Mouse (Mus musculus) neural tube, embryonic 13.5 days (tissue): Measurements from ENCODE around the gene Speg. TPM values are rescaled to one million over a fixed set of nuclear protein-coding genes. Genes with fewer than 3 reads are reported as not detected.

Source experiments
- ATAC-seq: fragments of 200-750 bp; cut with Nextera tagmentation; 2 replicates; pipeline ENCODE4 v1.8.0; 2017; ENCODE audit warnings: low read depth, mild to moderate bottlenecking, moderate TSS enrichment, moderate library complexity
- H3K27ac ChIP-seq: fragments of 300-500 bp; sonication (generic); replicated peaks from 2 replicates; pipeline ENCODE4 v1.5.1; 2015; ENCODE audit warnings: moderate library complexity, mild to moderate bottlenecking, inconsistent platforms
- H3K27me3 ChIP-seq: fragments of 300-500 bp; sonication (generic); 2 replicates; pipeline ENCODE4 v1.6.1; 2015; ENCODE audit warnings: mild to moderate bottlenecking, inconsistent platforms
- H3K36me3 ChIP-seq: fragments of 300-500 bp; sonication (generic); 2 replicates; pipeline ENCODE4 v1.6.1; 2015; ENCODE audit warnings: mild to moderate bottlenecking, inconsistent platforms
- H3K4me1 ChIP-seq: fragments of 300-500 bp; sonication (generic); replicated peaks from 2 replicates; pipeline ENCODE4 v1.6.1; 2015; ENCODE audit warnings: inconsistent platforms
- H3K4me2 ChIP-seq: fragments of 300-500 bp; sonication (generic); 2 replicates; pipeline ENCODE4 v1.6.1; 2015; ENCODE audit warnings: inconsistent platforms, mild to moderate bottlenecking, moderate library complexity
- H3K4me3 ChIP-seq: fragments of 300-500 bp; sonication (generic); 2 replicates; pipeline ENCODE4 v1.5.1; 2015; ENCODE audit warnings: mild to moderate bottlenecking, inconsistent platforms
- H3K9ac ChIP-seq: fragments of 300-500 bp; sonication (generic); 2 replicates; pipeline ENCODE4 v1.6.1; 2015; ENCODE audit warnings: moderate library complexity, mild to moderate bottlenecking, inconsistent platforms
- H3K9me3 ChIP-seq: fragments of 300-500 bp; sonication (generic); 2 replicates; pipeline ENCODE4 v1.6.1; 2016; ENCODE audit warnings: inconsistent platforms
- WGBS: fragments of 180-500 bp; shearing (Covaris S2); methylation state at CpG from one replicate; pipeline ENCODE4 v1.1.7; 2015; 5-methylcytosine and 5-hydroxymethylcytosine counted together
- polyA plus RNA-seq: library from polyadenylated mRNA; unstranded; fragments of >200 nt; fragmentation: Nextera tagmentation; extraction: Ambion mirVana; gene quantifications from 2 replicates; pipeline ENCODE4 v1.2.1, GENCODE M21; 2015

The Speg gene
- polyA plus RNA-seq, 1 experiment from 2014 or later = 21.4 TPM

DNA sequence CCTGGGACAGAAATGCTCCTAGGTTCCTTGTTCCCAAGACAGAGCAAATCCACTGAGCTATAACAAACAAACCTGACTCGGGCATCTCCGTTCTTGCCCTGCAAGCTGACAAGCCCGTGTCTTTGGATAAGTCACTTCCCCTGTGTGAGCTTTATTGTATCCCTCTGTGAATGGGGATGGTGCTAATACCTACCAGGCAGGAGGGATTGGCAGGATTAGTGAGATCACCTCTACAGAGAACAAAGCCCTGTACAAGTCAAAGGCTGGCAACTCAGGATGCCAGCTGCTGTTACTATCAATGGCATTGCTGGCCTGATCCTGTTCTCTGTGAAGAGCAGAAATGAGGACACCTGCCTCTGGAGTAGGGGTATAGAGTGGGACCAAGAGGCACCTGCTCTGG, 30.4 kb downstream of the Speg start:
- no peak for ATAC-seq
- Histone ChIP-seq H3K36me3 (peaks cover 65% of the 10 kb centered on the region), H3K9ac (no peak overlapping the region), H3K9me3 (no peaks in the 10 kb centered on the region), H3K4me3 (no peak overlapping the region), H3K4me2 (no peak overlapping the region), H3K27me3 (no peaks in the 10 kb centered on the region), H3K4me1 (peaks cover 5% of the 10 kb centered on the region), H3K27ac (no peak overlapping the region)
- 86% methylated on average over 3 of the region's 3 CpGs for WGBS

DNA sequence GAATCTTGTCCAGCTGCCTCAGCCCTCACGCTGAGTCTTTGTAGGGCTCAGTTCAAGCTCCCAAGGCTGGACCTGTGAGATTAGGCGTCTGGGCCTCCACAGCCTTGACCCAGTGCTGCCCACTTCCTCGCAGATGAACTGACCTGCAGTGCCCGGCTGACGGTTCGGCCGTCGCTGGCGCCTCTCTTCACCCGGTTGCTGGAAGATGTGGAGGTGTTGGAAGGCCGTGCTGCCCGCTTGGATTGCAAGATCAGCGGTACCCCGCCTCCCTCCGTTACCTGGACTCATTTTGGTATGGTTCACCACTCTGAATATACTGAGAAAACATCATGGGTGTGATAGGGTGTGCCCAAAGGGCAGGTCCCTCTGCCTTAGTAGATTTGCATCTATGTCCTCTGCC, 31.1 kb downstream of the Speg start:
- Histone ChIP-seq H3K27ac (no peak overlapping the region), H3K9me3 (no peaks in the 10 kb centered on the region), H3K9ac (no peak overlapping the region), H3K4me3 (no peak overlapping the region), H3K27me3 (no peaks in the 10 kb centered on the region), H3K4me1 (peaks cover 6% of the 10 kb centered on the region), H3K4me2 (no peak overlapping the region), H3K36me3 (peaks cover 62% of the 10 kb centered on the region)
- 93% methylated on average over 15 of the region's 15 CpGs for WGBS
- no peak for ATAC-seq

DNA sequence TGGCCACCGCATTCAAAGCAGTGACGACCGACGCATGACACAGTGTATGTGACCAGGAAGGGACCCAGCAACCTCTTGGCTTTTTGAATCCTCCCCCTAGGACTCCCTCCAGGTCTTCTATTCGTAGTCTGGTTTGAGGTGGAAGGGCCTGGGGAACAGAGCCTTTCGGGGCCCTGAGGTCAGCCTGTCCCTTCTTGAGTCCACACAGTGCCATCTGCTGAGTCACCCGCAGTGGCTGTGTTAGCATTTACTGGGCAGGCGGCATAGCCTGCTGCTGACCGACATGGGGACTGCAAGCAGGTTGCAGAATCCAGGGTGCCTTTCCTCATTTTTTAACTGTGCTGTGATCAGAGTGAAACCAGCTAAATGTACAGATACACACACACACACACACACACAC, 32.0 kb downstream of the Speg start:
- no peak overlapping the region for H3K9ac ChIP-seq
- 93% methylated on average over 9 of the region's 9 CpGs for WGBS
- H3K4me1 ChIP-seq = peaks cover 6% of the 10 kb centered on the region
- H3K4me2 ChIP-seq = no peak overlapping the region
- no peak overlapping the region for H3K4me3 ChIP-seq
- H3K36me3 ChIP-seq = peaks cover 55% of the 10 kb centered on the region
- no peak overlapping the region for H3K27ac ChIP-seq
- H3K27me3 ChIP-seq = no peaks in the 10 kb centered on the region
- no peak for ATAC-seq
- H3K9me3 ChIP-seq = no peaks in the 10 kb centered on the region

DNA sequence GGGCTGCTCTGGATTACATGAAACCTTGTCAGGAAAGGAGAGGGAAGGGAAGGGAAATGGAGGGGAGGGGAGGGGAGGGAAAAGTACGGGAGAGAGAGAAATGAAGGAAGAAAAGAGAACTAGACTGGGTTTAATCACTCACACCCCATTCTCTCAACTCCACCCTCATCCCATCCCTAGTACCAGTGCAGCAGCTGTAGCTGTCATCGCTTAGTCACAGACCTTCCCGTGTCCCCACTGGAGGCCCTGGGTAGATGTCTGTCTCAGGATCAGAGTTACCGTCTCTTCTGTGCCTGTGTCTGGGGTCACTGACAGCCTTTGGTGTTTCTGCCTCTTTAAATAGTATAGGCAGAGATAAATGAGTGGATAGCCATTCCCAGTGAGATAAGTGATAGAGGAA, 33.1 kb downstream of the Speg start:
- no peak overlapping the region for H3K4me2 ChIP-seq
- peaks cover 43% of the 10 kb centered on the region for H3K36me3 ChIP-seq
- no peak overlapping the region for H3K4me3 ChIP-seq
- no peak overlapping the region for H3K9ac ChIP-seq
- ATAC-seq = no peak
- 87% methylated on average over 4 of the region's 4 CpGs for WGBS
- no peak overlapping the region for H3K27ac ChIP-seq
- no peaks in the 10 kb centered on the region for H3K27me3 ChIP-seq
- H3K9me3 ChIP-seq = no peaks in the 10 kb centered on the region
- peaks cover 11% of the 10 kb centered on the region for H3K4me1 ChIP-seq

DNA sequence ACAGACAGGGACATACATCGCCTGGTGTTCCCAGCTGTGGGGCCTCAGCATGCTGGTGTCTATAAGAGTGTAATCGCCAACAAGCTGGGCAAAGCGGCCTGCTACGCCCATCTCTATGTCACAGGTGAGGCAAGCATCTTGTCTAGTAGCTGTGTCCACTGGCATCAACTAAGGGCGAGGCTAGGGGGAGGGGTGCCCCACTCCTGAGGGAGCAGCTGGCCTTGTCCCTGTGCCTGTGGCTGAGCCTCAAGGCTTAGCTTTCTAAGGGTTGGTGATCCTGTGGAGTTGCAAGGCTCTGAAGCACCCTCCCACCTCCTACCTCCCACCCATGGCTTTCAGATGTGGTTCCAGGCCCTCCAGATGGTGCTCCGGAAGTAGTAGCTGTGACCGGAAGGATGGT, 34.9 kb downstream of the Speg start:
- no peaks in the 10 kb centered on the region for H3K27me3 ChIP-seq
- no peak overlapping the region for H3K4me3 ChIP-seq
- peaks cover 16% of the 10 kb centered on the region for H3K4me1 ChIP-seq
- H3K27ac ChIP-seq = no peak overlapping the region
- peaks cover 43% of the 10 kb centered on the region for H3K36me3 ChIP-seq
- ATAC-seq = no peak
- H3K4me2 ChIP-seq = no peak overlapping the region
- WGBS = 93% methylated on average over 7 of the region's 7 CpGs
- no peak overlapping the region for H3K9ac ChIP-seq
- no peaks in the 10 kb centered on the region for H3K9me3 ChIP-seq

DNA sequence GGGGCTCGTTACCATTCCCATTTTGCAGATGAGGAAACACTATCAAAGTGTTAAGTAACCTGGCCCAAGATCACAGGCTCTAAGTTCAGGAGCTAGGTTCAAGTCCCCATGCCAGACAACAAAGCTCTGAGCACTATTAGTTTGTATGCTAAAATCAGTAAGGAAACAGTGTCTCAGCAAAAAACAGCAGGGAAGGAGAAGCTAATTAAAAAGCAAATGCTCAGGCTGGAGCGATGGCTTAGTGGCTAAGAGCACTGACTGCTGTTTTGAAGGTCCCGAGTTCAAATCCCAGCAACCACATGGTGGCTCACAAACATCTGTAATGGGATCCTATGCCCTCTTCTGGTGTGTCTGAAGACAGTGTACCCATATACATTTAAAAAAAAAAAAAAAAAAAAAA, 37.1 kb downstream of the Speg start:
- Histone ChIP-seq H3K9me3 (no peaks in the 10 kb centered on the region), H3K4me2 (no peak overlapping the region), H3K4me3 (no peak overlapping the region), H3K27me3 (no peaks in the 10 kb centered on the region), H3K4me1 (peaks cover 16% of the 10 kb centered on the region), H3K36me3 (peaks cover 41% of the 10 kb centered on the region), H3K27ac (no peak overlapping the region), H3K9ac (no peak overlapping the region)
- WGBS = 91% methylated on average over 3 of the region's 3 CpGs
- ATAC-seq = no peak

DNA sequence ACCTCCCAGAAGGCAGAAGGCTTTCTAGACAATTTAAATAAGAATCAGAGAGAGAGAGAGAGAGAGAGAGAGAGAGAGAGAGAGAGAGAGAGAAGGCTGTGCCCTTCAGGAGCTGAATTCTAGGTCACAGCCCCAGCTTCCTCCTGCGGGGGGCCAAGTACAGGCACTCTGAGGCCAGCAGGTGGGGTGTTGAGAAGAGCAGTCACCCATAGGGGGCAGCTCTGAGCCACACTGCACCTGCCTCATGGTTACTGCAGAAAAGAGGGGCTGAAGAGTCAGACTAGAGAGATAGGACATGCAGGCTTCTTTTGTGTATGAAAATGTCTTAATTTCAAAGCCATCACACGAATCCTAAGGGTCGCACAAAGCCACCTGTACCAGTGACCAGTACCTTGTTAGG, 38.7 kb downstream of the Speg start:
- H3K4me2 ChIP-seq = no peak overlapping the region
- no peak for ATAC-seq
- H3K36me3 ChIP-seq = peaks cover 46% of the 10 kb centered on the region
- peaks cover 16% of the 10 kb centered on the region for H3K4me1 ChIP-seq
- H3K9me3 ChIP-seq = no peaks in the 10 kb centered on the region
- no peak overlapping the region for H3K4me3 ChIP-seq
- peaks cover 4% of the 10 kb centered on the region for H3K27me3 ChIP-seq
- 58% methylated on average over 3 of the region's 3 CpGs for WGBS
- H3K9ac ChIP-seq = no peak overlapping the region
- H3K27ac ChIP-seq = no peak overlapping the region

DNA sequence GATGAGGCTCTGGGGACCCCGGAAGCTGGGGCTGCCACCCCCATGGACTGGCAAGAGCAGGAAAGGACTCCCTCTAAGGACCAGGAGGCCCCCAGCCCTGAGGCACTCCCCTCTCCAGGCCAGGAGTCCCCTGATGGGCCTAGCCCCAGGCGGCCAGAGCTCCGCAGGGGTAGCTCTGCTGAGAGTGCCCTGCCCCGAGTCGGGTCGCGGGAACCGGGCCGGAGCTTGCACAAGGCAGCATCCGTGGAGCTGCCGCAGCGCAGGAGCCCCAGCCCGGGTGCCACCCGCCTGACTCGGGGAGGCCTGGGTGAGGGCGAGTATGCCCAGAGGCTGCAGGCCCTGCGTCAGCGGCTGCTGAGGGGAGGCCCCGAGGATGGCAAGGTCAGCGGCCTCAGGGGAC, 46.7 kb downstream of the Speg start:
- Histone ChIP-seq H3K4me1 (peaks cover 28% of the 10 kb centered on the region), H3K27ac (no peak overlapping the region), H3K36me3 (peaks cover 17% of the 10 kb centered on the region; the same call in 1 of the 2 replicates), H3K27me3 (peaks cover 65% of the 10 kb centered on the region), H3K4me3 (peak overlapping the region; percentile 35; the same call in 1 of the 2 replicates), H3K9ac (peak overlapping the region; percentile 66), H3K4me2 (peak overlapping the region; percentile 60), H3K9me3 (no peaks in the 10 kb centered on the region)
- ATAC-seq = no peak
- WGBS = 6% methylated on average over 20 of the region's 20 CpGs

DNA sequence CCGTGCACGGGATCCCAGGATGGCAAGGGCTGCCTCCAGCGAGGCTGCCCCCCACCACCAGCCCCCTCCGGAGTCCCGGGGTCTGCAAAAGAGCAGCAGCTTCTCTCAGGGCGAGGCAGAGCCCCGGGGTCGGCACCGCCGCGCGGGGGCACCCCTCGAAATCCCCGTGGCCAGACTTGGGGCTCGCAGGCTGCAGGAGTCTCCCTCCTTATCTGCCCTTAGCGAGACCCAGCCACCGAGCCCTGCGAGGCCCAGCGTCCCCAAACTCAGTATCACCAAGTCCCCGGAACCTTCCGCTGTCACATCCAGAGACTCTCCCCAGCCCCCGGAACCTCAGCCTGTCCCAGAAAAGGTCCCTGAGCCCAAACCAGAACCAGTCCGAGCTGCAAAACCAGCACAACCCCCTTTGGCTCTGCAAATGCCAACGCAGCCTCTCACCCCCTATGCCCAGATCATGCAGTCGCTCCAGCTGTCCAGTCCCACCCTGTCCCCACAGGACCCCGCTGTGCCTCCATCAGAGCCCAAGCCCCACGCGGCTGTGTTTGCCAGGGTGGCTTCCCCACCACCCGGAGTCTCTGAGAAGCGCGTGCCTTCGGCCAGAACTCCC, 47.2 kb downstream of the Speg start:
- Histone ChIP-seq H3K36me3 (peaks cover 15% of the 10 kb centered on the region; the same call in 1 of the 2 replicates), H3K27ac (no peak overlapping the region), H3K9me3 (no peaks in the 10 kb centered on the region), H3K4me2 (peak overlapping the region; percentile 60), H3K27me3 (peaks cover 65% of the 10 kb centered on the region), H3K4me1 (peaks cover 28% of the 10 kb centered on the region), H3K4me3 (peak overlapping the region; percentile 35), H3K9ac (peak overlapping the region; percentile 66)
- 6% methylated on average over 32 of the region's 32 CpGs for WGBS
- no peak for ATAC-seq

DNA sequence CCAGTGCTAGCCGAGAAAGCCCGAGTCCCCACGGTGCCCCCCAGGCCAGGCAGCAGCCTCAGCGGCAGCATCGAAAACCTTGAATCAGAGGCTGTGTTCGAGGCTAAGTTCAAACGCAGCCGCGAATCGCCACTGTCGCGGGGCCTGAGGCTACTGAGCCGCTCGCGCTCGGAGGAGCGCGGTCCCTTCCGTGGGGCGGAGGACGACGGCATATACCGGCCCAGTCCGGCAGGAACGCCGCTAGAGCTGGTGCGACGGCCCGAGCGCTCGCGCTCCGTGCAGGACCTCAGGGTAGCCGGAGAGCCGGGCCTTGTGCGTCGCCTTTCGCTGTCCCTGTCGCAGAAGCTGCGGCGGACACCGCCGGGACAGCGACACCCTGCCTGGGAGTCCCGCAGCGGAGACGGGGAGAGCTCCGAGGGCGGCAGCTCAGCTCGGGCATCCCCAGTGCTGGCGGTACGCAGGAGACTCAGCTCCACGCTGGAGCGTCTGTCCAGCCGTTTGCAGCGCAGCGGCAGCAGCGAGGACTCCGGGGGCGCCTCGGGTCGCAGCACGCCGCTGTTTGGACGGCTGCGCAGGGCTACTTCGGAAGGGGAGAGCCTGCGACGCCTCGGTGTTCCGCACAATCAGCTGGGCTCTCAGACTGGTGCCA, 47.9 kb downstream of the Speg start:
- H3K9me3 ChIP-seq = no peaks in the 10 kb centered on the region
- WGBS = 1% methylated on average over 71 of the region's 71 CpGs
- ATAC-seq = peak; percentile 26; the same call in 1 of the 2 replicates
- peak overlapping the region; percentile 66 for H3K9ac ChIP-seq
- peaks cover 65% of the 10 kb centered on the region for H3K27me3 ChIP-seq
- H3K4me3 ChIP-seq = peak overlapping the region; percentile 35
- peaks cover 28% of the 10 kb centered on the region for H3K4me1 ChIP-seq
- peaks cover 9% of the 10 kb centered on the region; the same call in 1 of the 2 replicates for H3K36me3 ChIP-seq
- peak overlapping the region; percentile 60 for H3K4me2 ChIP-seq
- H3K27ac ChIP-seq = no peak overlapping the region

DNA sequence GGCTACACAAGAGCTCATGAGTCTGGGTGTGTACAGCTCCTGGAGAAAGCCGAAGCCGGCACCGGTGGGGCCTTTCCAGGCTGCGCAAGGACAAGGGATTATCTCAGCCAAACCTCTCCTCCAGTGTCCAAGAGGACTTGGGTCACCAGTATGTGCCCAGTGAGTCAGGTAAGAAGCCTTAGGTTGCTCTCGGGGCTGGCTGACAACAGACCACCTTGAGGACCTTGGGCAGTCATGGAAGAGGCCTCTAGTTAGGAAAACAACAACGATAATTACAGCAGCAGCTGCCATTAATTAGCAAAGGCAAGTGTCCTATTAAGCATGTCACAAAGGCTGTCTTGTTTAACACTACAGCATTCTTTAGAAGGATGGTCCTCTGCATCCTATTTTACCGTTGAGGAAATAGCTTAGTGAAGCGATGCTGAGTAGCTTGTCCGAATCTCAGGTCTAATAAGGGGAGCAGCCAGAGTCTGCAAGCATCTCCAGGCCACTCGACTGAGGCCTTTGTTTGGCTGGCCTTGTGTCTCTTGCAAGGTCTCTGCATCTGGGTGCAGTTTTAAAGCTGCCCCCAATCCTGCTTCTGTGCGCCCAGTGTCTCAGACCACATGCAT, 48.8 kb downstream of the Speg start:
- WGBS = 55% methylated on average over 11 of the region's 11 CpGs
- H3K36me3 ChIP-seq = peaks cover 4% of the 10 kb centered on the region; the same call in 1 of the 2 replicates
- ATAC-seq = no peak
- peaks cover 28% of the 10 kb centered on the region for H3K4me1 ChIP-seq
- no peak overlapping the region for H3K4me2 ChIP-seq
- peaks cover 60% of the 10 kb centered on the region for H3K27me3 ChIP-seq
- no peak overlapping the region for H3K27ac ChIP-seq
- no peak overlapping the region for H3K9ac ChIP-seq
- no peak overlapping the region for H3K4me3 ChIP-seq
- no peaks in the 10 kb centered on the region for H3K9me3 ChIP-seq

DNA sequence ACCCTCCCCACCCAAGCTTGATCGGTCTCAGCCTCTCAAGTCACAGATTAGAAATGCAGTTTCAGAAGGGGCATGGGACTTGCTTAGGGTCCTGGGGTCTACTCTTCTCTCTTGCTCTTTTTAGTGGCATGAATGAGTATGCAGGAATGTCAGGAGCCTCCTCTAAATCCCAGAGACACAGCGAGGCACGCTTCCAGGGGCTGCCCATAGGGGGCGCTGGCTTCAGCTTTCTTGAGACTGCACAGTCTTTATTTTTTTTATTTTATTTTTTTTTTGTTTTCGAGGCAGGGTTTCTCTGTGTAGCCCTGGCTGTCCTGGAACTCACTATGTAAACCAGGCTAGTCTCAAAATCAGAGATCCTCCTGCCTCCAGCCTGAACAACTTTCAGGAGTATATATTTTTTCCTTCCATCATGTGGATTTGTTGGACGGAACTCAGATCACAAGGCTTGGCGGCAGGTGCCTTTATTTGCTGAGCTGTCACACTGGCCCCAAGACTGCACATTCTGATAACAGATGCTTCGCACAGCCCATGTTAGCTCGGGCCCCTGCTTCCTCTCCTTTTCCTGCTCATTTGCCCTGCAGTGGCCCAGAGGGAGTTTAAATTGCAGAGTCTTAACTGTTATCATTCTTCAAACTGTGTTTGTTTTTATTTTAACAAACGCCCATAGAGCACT, 50.8 kb downstream of the Speg start:
- Histone ChIP-seq H3K4me3 (no peak overlapping the region), H3K36me3 (peaks cover 8% of the 10 kb centered on the region), H3K27me3 (peaks cover 49% of the 10 kb centered on the region), H3K9ac (no peak overlapping the region), H3K9me3 (no peaks in the 10 kb centered on the region), H3K27ac (no peak overlapping the region), H3K4me2 (no peak overlapping the region), H3K4me1 (peaks cover 28% of the 10 kb centered on the region)
- WGBS = 36% methylated on average over 10 of the region's 10 CpGs
- ATAC-seq = no peak
